Comparison of ENCODE assay signal across 8 mouse cellular contexts in genomic region chr8:117198141-117198935, GRCm38 (mm10). TPM values are rescaled to one million over a fixed set of nuclear protein-coding genes. Genes with fewer than 3 reads are reported as not detected.
A peak's percentile ranks its signal among the peaks of the same experiment; 100 is the strongest.
DNase-seq lines count a peak whose midpoint lies in the region; ATAC-seq and TF ChIP-seq lines count a peak whose summit lies in the region.

No protein-coding gene starts in this region.

- H3K9ac ChIP-seq in embryonic facial prominence, embryonic 15.5 days, result no peak overlapping the region
- H3K9ac ChIP-seq in heart, embryonic 14.5 days (ENCODE audit: low read length), result peak overlapping the region; percentile 6; the same call in 1 of the 2 replicates
- H3K9ac ChIP-seq in kidney, postnatal 0 days (ENCODE audit: low read depth, low read length), result no peak overlapping the region
- H3K9ac ChIP-seq in liver, embryonic 11.5 days (ENCODE audit: low read depth, low read length), result peak overlapping the region; percentile 1; the same call in 1 of the 2 replicates

- 0 out of 2 replicates have a peak overlapping the region, but pooled peaks have one; percentile 40 for H3K27ac ChIP-seq in embryonic facial prominence, embryonic 15.5 days (replicated peaks)
- H3K27ac ChIP-seq in heart, embryonic 14.5 days (replicated peaks in 1 of 2; ENCODE audit: control insufficient read depth in 1 of 2, insufficient read depth in 1 of 2, low read depth in 2 of 2, low read length in 2 of 2), result peak overlapping the region; percentile 58 to 70
- H3K27ac ChIP-seq in kidney, postnatal 0 days, result peak overlapping the region; percentile 32; the same call in 1 of the 2 replicates
- H3K27ac ChIP-seq in liver, embryonic 11.5 days (ENCODE audit: low read depth, low read length), result peak overlapping the region; percentile 58

- no peaks in the 10 kb centered on the region for H3K27me3 ChIP-seq in embryonic facial prominence, embryonic 15.5 days
- no peaks in the 10 kb centered on the region for H3K27me3 ChIP-seq in heart, embryonic 14.5 days (ENCODE audit: control insufficient read depth, insufficient read depth, low read length)
- no peaks in the 10 kb centered on the region for H3K27me3 ChIP-seq in kidney, postnatal 0 days (ENCODE audit: insufficient read depth, low read length)
- no peaks in the 10 kb centered on the region for H3K27me3 ChIP-seq in liver, embryonic 11.5 days (replicated peaks; ENCODE audit: control insufficient read depth, insufficient read depth, low read length)
- no peaks in the 10 kb centered on the region for H3K27me3 ChIP-seq in splenic B cell, adult 2 months (ENCODE audit: control insufficient read depth, insufficient read depth, low read length, poor library complexity, severe bottlenecking)

- DNase-seq in 3T3-L1 (ENCODE audit: low read depth, low spot score) (peak; percentile 22), ZHBTc4 (ENCODE audit: low read depth, low spot score) (peak; percentile 34)
- peak; percentile 89 for DNase-seq in kidney, postnatal 0 days (ENCODE audit: low spot score)
- DNase-seq in liver, embryonic 11.5 days (ENCODE audit: low spot score), result peak; percentile 70
- DNase-seq in monocyte, adult 2 months (ENCODE audit: low read depth in 1 of 2, low spot score in 2 of 2), result peak; percentile 69 to 72
- peak; percentile 95 for DNase-seq in splenic B cell, adult 2 months (ENCODE audit: low read depth, low spot score)

- H3K9me3 ChIP-seq in embryonic facial prominence, embryonic 15.5 days (replicated peaks), result no peaks in the 10 kb centered on the region
- H3K9me3 ChIP-seq in heart, embryonic 14.5 days (ENCODE audit: control insufficient read depth, low read length), result no peaks in the 10 kb centered on the region
- H3K9me3 ChIP-seq in kidney, postnatal 0 days (replicated peaks; ENCODE audit: low read length), result no peaks in the 10 kb centered on the region
- H3K9me3 ChIP-seq in liver, embryonic 11.5 days (ENCODE audit: control insufficient read depth, low read length), result no peaks in the 10 kb centered on the region

- TF ChIP-seq CTCF in kidney, postnatal 0 days (IDR thresholded peaks at IDR 0.05; ENCODE audit: low read depth), result peak; percentile 77

- ATAC-seq in embryonic facial prominence, embryonic 15.5 days (ENCODE audit: insufficient number of reproducible peaks, low FRiP score, low TSS enrichment, low read depth), result peak; percentile 58
- peak; percentile 74 for ATAC-seq in heart, embryonic 14.5 days (ENCODE audit: insufficient number of reproducible peaks, insufficient read depth, low FRiP score, low read depth)
- peak; percentile 71 for ATAC-seq in kidney, postnatal 0 days (replicated peaks; ENCODE audit: low FRiP score, low read depth)
- ATAC-seq in liver, embryonic 11.5 days (replicated peaks; ENCODE audit: low FRiP score), result peak; percentile 85

- H3K4me3 ChIP-seq in embryonic facial prominence, embryonic 15.5 days (replicated peaks), result no peak overlapping the region
- peak overlapping the region in 1 of 2 experiments; percentile 21; a peak in 2 of 4 replicates for H3K4me3 ChIP-seq in heart, embryonic 14.5 days (ENCODE audit: control insufficient read depth in 1 of 2, insufficient read depth in 1 of 2, low read depth in 1 of 2, low read length in 2 of 2)
- H3K4me3 ChIP-seq in kidney, postnatal 0 days (replicated peaks; ENCODE audit: low read depth, low read length), result no peak overlapping the region
- 0 out of 2 replicates have a peak overlapping the region, but pooled peaks have one; percentile 7 for H3K4me3 ChIP-seq in liver, embryonic 11.5 days (ENCODE audit: low read depth, low read length)

- H3K4me2 ChIP-seq in embryonic facial prominence, embryonic 15.5 days (replicated peaks), result no peak overlapping the region
- H3K4me2 ChIP-seq in heart, embryonic 14.5 days (ENCODE audit: low read length), result peak overlapping the region; percentile 57
- H3K4me2 ChIP-seq in kidney, postnatal 0 days (ENCODE audit: low read length), result peak overlapping the region; percentile 25; the same call in 1 of the 2 replicates
- H3K4me2 ChIP-seq in liver, embryonic 11.5 days, result peak overlapping the region; percentile 41

- H3K4me1 ChIP-seq in embryonic facial prominence, embryonic 15.5 days, result peaks cover 20% of the 10 kb centered on the region
- H3K4me1 ChIP-seq in heart, embryonic 14.5 days (ENCODE audit: control insufficient read depth in 2 of 2, insufficient read depth in 2 of 2, low read length in 2 of 2), result peaks cover 20 to 38% of the 10 kb centered on the region in 2 experiments
- H3K4me1 ChIP-seq in kidney, postnatal 0 days (replicated peaks; ENCODE audit: insufficient read depth, low read length), result peaks cover 12% of the 10 kb centered on the region; the same call in 1 of the 2 replicates
- H3K4me1 ChIP-seq in liver, embryonic 11.5 days (replicated peaks; ENCODE audit: control insufficient read depth, insufficient read depth, low read length), result peaks cover 46% of the 10 kb centered on the region

- H3K36me3 ChIP-seq in embryonic facial prominence, embryonic 15.5 days, result peaks cover 53% of the 10 kb centered on the region
- H3K36me3 ChIP-seq in heart, embryonic 14.5 days (ENCODE audit: control insufficient read depth, insufficient read depth, low read length), result peaks cover 39% of the 10 kb centered on the region
- H3K36me3 ChIP-seq in kidney, postnatal 0 days (ENCODE audit: insufficient read depth, low read length), result peaks cover 34% of the 10 kb centered on the region
- peaks cover 13% of the 10 kb centered on the region; the same call in 1 of the 2 replicates for H3K36me3 ChIP-seq in liver, embryonic 11.5 days (ENCODE audit: control insufficient read depth, insufficient read depth, low read length)
- peaks cover 4% of the 10 kb centered on the region for H3K36me3 ChIP-seq in splenic B cell, adult 2 months (ENCODE audit: control insufficient read depth, insufficient read depth, low read length, poor library complexity, severe bottlenecking)

- WGBS in embryonic facial prominence, embryonic 15.5 days, result 43% methylated on average over 20 of the region's 20 CpGs
- 21% methylated on average over 20 of the region's 20 CpGs for WGBS in heart, embryonic 14.5 days
- WGBS in kidney, postnatal 0 days, result 38% methylated on average over 20 of the region's 20 CpGs
- 26% methylated on average over 20 of the region's 20 CpGs for WGBS in liver, embryonic 11.5 days

RNA-seq across cellular contexts. Expression of gene Gan, which starts 40.4 kb away (rescaled TPM):
- 2.9 and 3.3 TPM in 2 replicates for polyA plus RNA-seq in embryonic facial prominence, embryonic 15.5 days (2015; fragmentation: Nextera tagmentation; extraction: Ambion mirVana)
- polyA plus RNA-seq in heart, embryonic 14.5 days (2014; fragmentation: Nextera tagmentation; extraction: Ambion mirVana), result 1.0 and 1.3 TPM in 2 replicates
- 1.1 and 1.2 TPM in 2 replicates for polyA plus RNA-seq in kidney, postnatal 0 days (2015; fragmentation: Nextera tagmentation; extraction: Ambion mirVana)
- polyA plus RNA-seq in liver, embryonic 11.5 days (2014; fragmentation: Nextera tagmentation; extraction: Ambion mirVana), result 2.0 and 2.1 TPM in 2 replicates

RNA-seq across cellular contexts. Expression of gene Cmip, which starts 58.5 kb away (rescaled TPM):
- 25.9 and 27.7 TPM in 2 replicates for polyA plus RNA-seq in embryonic facial prominence, embryonic 15.5 days (2015; fragmentation: Nextera tagmentation; extraction: Ambion mirVana)
- polyA plus RNA-seq in heart, embryonic 14.5 days (2014; fragmentation: Nextera tagmentation; extraction: Ambion mirVana), result 13.0 and 13.3 TPM in 2 replicates
- 31.3 and 36.8 TPM in 2 replicates for polyA plus RNA-seq in kidney, postnatal 0 days (2015; fragmentation: Nextera tagmentation; extraction: Ambion mirVana)
- 14.3 and 17.1 TPM in 2 replicates for polyA plus RNA-seq in liver, embryonic 11.5 days (2014; fragmentation: Nextera tagmentation; extraction: Ambion mirVana)

Comparison
In these comparisons a context has a peak if more than half of its experiments do, and no peak if none do; other contexts are left out.
1. DNase-seq: peak in every context shown above with its lines; median percentile 95 in splenic B cell, adult 2 months; 89 in kidney, postnatal 0 days; 70 in monocyte, adult 2 months; 70 in liver, embryonic 11.5 days; 34 in ZHBTc4; 22 in 3T3-L1.
2. H3K9ac ChIP-seq: peak in heart, embryonic 14.5 days (single experiment) and liver, embryonic 11.5 days (single experiment); none in embryonic facial prominence, embryonic 15.5 days (single experiment) and kidney, postnatal 0 days (single experiment).
3. Peak in every context shown above with its lines, with median percentiles within 50 percentile points of each other: ATAC-seq and H3K27ac ChIP-seq.